8 mouse cellular contexts compared by ENCODE assay signal in genomic region chr7:12818521-12819295, GRCm38 (mm10). TPM values are rescaled to one million over a fixed set of nuclear protein-coding genes. Genes with fewer than 3 reads are reported as not detected.
DNase-seq lines count a peak whose midpoint lies in the region; ATAC-seq lines count a peak whose summit lies in the region.

Zfp329 (minus strand) TSS chr7:12818858.

- H3K9ac ChIP-seq in hindbrain, embryonic 11.5 days (ENCODE audit: low read depth, low read length), result peak within 1 kb of the TSS; percentile 98

- H3K4me2 ChIP-seq in hindbrain, embryonic 11.5 days (replicated peaks; ENCODE audit: low read depth, low read length), result peak within 1 kb of the TSS; percentile 54

- H3K36me3 ChIP-seq in hindbrain, embryonic 11.5 days (ENCODE audit: control insufficient read depth, insufficient read depth, low read length), result peaks cover 5% of the 10 kb centered on the region; the same call in 1 of the 2 replicates

- peak within 1 kb of the TSS; percentile 81 for H3K4me3 ChIP-seq in hindbrain, embryonic 11.5 days (ENCODE audit: low read depth, low read length)

- DNase-seq in MN1 (ENCODE audit: low spot score), result peak; percentile 92
- DNase-seq in cerebellum, adult 9-10 months, result peak; percentile 92
- DNase-seq in hindbrain, embryonic 11.5 days (ENCODE audit: low spot score), result peak; percentile 96
- DNase-seq in layer of hippocampus, postnatal 14 days (ENCODE audit: low spot score in 2 of 2), result peak; percentile 93 to 94
- peak; percentile 92 for DNase-seq in lung, postnatal 14 days
- peak; percentile 81 for DNase-seq in retina, adult 2 months (ENCODE audit: low read depth, low spot score)
- peak; percentile 93 for DNase-seq in thymus, postnatal 36 days

- H3K4me1 ChIP-seq in hindbrain, embryonic 11.5 days (replicated peaks; ENCODE audit: control insufficient read depth, insufficient read depth, low read length), result no peaks in the 10 kb centered on the region

- peaks cover 8% of the 10 kb centered on the region for H3K9me3 ChIP-seq in hindbrain, embryonic 11.5 days (ENCODE audit: control insufficient read depth, low read length)

- H3K27me3 ChIP-seq in hindbrain, embryonic 11.5 days (ENCODE audit: control insufficient read depth, insufficient read depth, low read length), result no peaks in the 10 kb centered on the region

- under 1% methylated on average over 39 of the region's 40 CpGs for WGBS in hindbrain, embryonic 11.5 days

- peak within 1 kb of the TSS; percentile 81 for H3K27ac ChIP-seq in hindbrain, embryonic 11.5 days (ENCODE audit: low read depth, low read length)

- peak; percentile 100 for ATAC-seq in frontal cortex, adult (ENCODE audit: low TSS enrichment)
- ATAC-seq in hindbrain, embryonic 11.5 days (ENCODE audit: low FRiP score), result peak; percentile 97

RNA-seq across cellular contexts. Expression of gene Zfp329, which starts in this region (rescaled TPM):
- polyA plus RNA-seq in hindbrain, embryonic 11.5 days (2014; fragmentation: Nextera tagmentation; extraction: Ambion mirVana), result 18.7 and 25.5 TPM in 2 replicates
- 10 to 100 TPM; 19.5 to 20.2 TPM for total RNA-seq in layer of hippocampus, postnatal 14 days (2021)

Comparison
In these comparisons a context has a peak if more than half of its experiments do, and no peak if none do; other contexts are left out.
1. Peak in every context shown above with its lines: DNase-seq, ATAC-seq, H3K4me3 ChIP-seq and H3K27ac ChIP-seq.